Mouse (Mus musculus): ENCODE data around the gene Exosc6. TPM values are rescaled to one million over a fixed set of nuclear protein-coding genes. Genes with fewer than 3 reads are reported as not detected.

Gene Exosc6
- polyA plus RNA-seq, 1 experiment from 2014 or later = 19.1 TPM

Small RNAs within 50 kb of the gene (microRNA-seq; reads per million reads assigned to microRNA genes)
- not detected for gene Gm24103
- gene Mir3473d = 0.63 reads per million

Other genes starting within 250 kb of the Exosc6 start
- gene Cog4, start 209.7 kb upstream of the Exosc6 start, polyA plus RNA-seq (2015; fragmentation: Nextera tagmentation; extraction: Ambion mirVana) = 86.9 and 88.5 TPM in 2 replicates
- gene Sf3b3, start 209.6 kb upstream of the Exosc6 start, polyA plus RNA-seq (2015; fragmentation: Nextera tagmentation; extraction: Ambion mirVana) = 175 and 182 TPM in 2 replicates
- 14.8 and 16.6 TPM in 2 replicates for gene Fuk, start 153.9 kb upstream of the Exosc6 start, polyA plus RNA-seq (2015; fragmentation: Nextera tagmentation; extraction: Ambion mirVana)
- 25.1 and 27.6 TPM in 2 replicates for gene St3gal2, start 136.4 kb upstream of the Exosc6 start, polyA plus RNA-seq (2015; fragmentation: Nextera tagmentation; extraction: Ambion mirVana)
- 15.0 and 15.1 TPM in 2 replicates for gene Ddx19a, start 58.5 kb upstream of the Exosc6 start, polyA plus RNA-seq (2015; fragmentation: Nextera tagmentation; extraction: Ambion mirVana)
- gene Ddx19b, start 24.6 kb upstream of the Exosc6 start, polyA plus RNA-seq (2015; fragmentation: Nextera tagmentation; extraction: Ambion mirVana) = 6.2 and 6.8 TPM in 2 replicates
- 57.7 and 66.3 TPM in 2 replicates for gene Aars, start 23.2 kb upstream of the Exosc6 start, polyA plus RNA-seq (2015; fragmentation: Nextera tagmentation; extraction: Ambion mirVana)
- gene Clec18a, start 36.1 kb downstream of the Exosc6 start, polyA plus RNA-seq (2015; fragmentation: Nextera tagmentation; extraction: Ambion mirVana) = 87.0 and 94.7 TPM in 2 replicates
- gene Pdpr, start 38.3 kb downstream of the Exosc6 start, polyA plus RNA-seq (2015; fragmentation: Nextera tagmentation; extraction: Ambion mirVana) = 10.5 and 12.7 TPM in 2 replicates
- gene Glg1, start 202.9 kb downstream of the Exosc6 start, polyA plus RNA-seq (2015; fragmentation: Nextera tagmentation; extraction: Ambion mirVana) = 79.5 and 88.4 TPM in 2 replicates
- gene Rfwd3, start 243.9 kb downstream of the Exosc6 start, polyA plus RNA-seq (2015; fragmentation: Nextera tagmentation; extraction: Ambion mirVana) = 71.9 and 74.9 TPM in 2 replicates

Data from kidney, embryonic 16.5 days (tissue).